Mouse (Mus musculus) forebrain, embryonic 14.5 days (tissue): ENCODE results near the gene Gm20388. TPM values are rescaled to one million over a fixed set of nuclear protein-coding genes. Genes with fewer than 3 reads are reported as not detected.

ENCODE experiments used
- ATAC-seq: fragments of 200-750 bp; cut with Nextera tagmentation; 2 replicates; pipeline ENCODE4 v1.8.0; 2017; ENCODE audit warnings: mild to moderate bottlenecking, moderate library complexity
- DNase-seq: peaks from one replicate; pipeline ENCODE4 v3.0.0-alpha.2; 2015; ENCODE audit warnings: low spot score
- H3K27ac ChIP-seq: fragments of 300-500 bp; sonication (generic); 2 replicates; pipeline ENCODE4 v1.5.1; 2014; ENCODE audit warnings: low read depth, mild to moderate bottlenecking, control low read depth, low read length, moderate library complexity
- H3K27me3 ChIP-seq: fragments of 300-500 bp; sonication (generic); replicated peaks from 2 replicates; pipeline ENCODE4 v1.6.1; 2014; ENCODE audit warnings: low read length, control low read depth, mixed read lengths; ENCODE audit not compliant: control insufficient read depth, insufficient read depth
- H3K36me3 ChIP-seq: fragments of 300-500 bp; sonication (generic); 2 replicates; pipeline ENCODE4 v1.6.1; 2014; ENCODE audit warnings: low read length, control low read depth; ENCODE audit not compliant: control insufficient read depth, insufficient read depth
- H3K4me1 ChIP-seq: fragments of 300-500 bp; sonication (generic); 2 replicates; pipeline ENCODE4 v1.6.1; 2014; ENCODE audit warnings: antibody characterized with exemption, low read length, control low read depth; ENCODE audit not compliant: control insufficient read depth, insufficient read depth
- H3K4me2 ChIP-seq: fragments of 300-500 bp; sonication (generic); 2 replicates; pipeline ENCODE4 v1.6.1; 2014; ENCODE audit warnings: mild to moderate bottlenecking, control low read depth, low read length
- H3K4me3 ChIP-seq: fragments of 300-500 bp; sonication (generic); 2 replicates; pipeline ENCODE4 v1.5.1; 2014; ENCODE audit warnings: low read depth, low read length, control low read depth
- H3K9ac ChIP-seq: fragments of 300-500 bp; sonication (generic); 2 replicates; pipeline ENCODE4 v1.6.1; 2014; ENCODE audit warnings: mild to moderate bottlenecking, low read length, control low read depth, moderate library complexity
- H3K9me3 ChIP-seq: fragments of 300-500 bp; sonication (generic); replicated peaks from 2 replicates; pipeline ENCODE4 v1.6.1; 2016; ENCODE audit warnings: low read length, control low read depth, mixed read lengths; ENCODE audit not compliant: control insufficient read depth
- WGBS: fragments of 180-500 bp; shearing (Covaris S2); extraction: QIAGEN DNeasy Blood & Tissue Kit; methylation state at CpG from one replicate; pipeline ENCODE4 v1.1.7; 2014; 5-methylcytosine and 5-hydroxymethylcytosine counted together
- polyA plus RNA-seq: library from polyadenylated mRNA; unstranded; fragments of >200 nt; fragmentation: Nextera tagmentation; extraction: Ambion mirVana; gene quantifications from 2 replicates; pipeline ENCODE4 v1.2.1, GENCODE M21; 2014

Gene Gm20388
- polyA plus RNA-seq, 1 experiment from 2014 or later = 7.4 TPM

- Histone ChIP-seq H3K27ac (peak overlapping the region; percentile 81), H3K27me3 (no peaks in the 10 kb centered on the region), H3K4me3 (no peak overlapping the region), H3K4me2 (no peak overlapping the region), H3K9ac (peak overlapping the region; percentile 21; the same call in 1 of the 2 replicates), H3K4me1 (peaks cover 12% of the 10 kb centered on the region), H3K9me3 (no peaks in the 10 kb centered on the region), H3K36me3 (peaks cover 26% of the 10 kb centered on the region)
- ATAC-seq = peak; percentile 91
- 30% methylated on average over 5 of the region's 5 CpGs for WGBS
- DNase-seq = peak; percentile 86
These were observed 50.0 kb downstream of the Gm20388 start for GRCm38 (mm10) chr8:119960531-119961104.

- H3K27me3 ChIP-seq = no peaks in the 10 kb centered on the region
- H3K36me3 ChIP-seq = no peaks in the 10 kb centered on the region
- WGBS = 82% methylated on average over 4 of the region's 4 CpGs
- no peak overlapping the region for H3K4me3 ChIP-seq
- no peak overlapping the region for H3K9ac ChIP-seq
- peaks cover 9% of the 10 kb centered on the region for H3K4me1 ChIP-seq
- ATAC-seq = no peak
- H3K27ac ChIP-seq = no peak overlapping the region
- no peak for DNase-seq
- no peaks in the 10 kb centered on the region for H3K9me3 ChIP-seq
- H3K4me2 ChIP-seq = no peak overlapping the region
These were observed 54.2 kb downstream of the Gm20388 start for GRCm38 (mm10) chr8:119964859-119965258.

GRCm38 (mm10) chr8:119967435-119967834 lies 56.8 kb downstream of the Gm20388 start:
- Histone ChIP-seq H3K4me1 (no peaks in the 10 kb centered on the region), H3K36me3 (no peaks in the 10 kb centered on the region), H3K9me3 (no peaks in the 10 kb centered on the region), H3K4me2 (no peak overlapping the region), H3K27me3 (no peaks in the 10 kb centered on the region), H3K27ac (no peak overlapping the region), H3K9ac (no peak overlapping the region), H3K4me3 (no peak overlapping the region)
- DNase-seq = no peak
- 88% methylated on average over 9 of the region's 9 CpGs for WGBS
- no peak for ATAC-seq

- 77% methylated on average over 9 of the region's 9 CpGs for WGBS
These were observed 59.5 kb downstream of the Gm20388 start for GRCm38 (mm10) chr8:119970169-119970568.

GRCm38 (mm10) chr8:119972558-119972957 lies 61.9 kb downstream of the Gm20388 start:
- H3K4me1 ChIP-seq = no peaks in the 10 kb centered on the region
- H3K27me3 ChIP-seq = no peaks in the 10 kb centered on the region
- H3K4me2 ChIP-seq = no peak overlapping the region
- H3K9ac ChIP-seq = no peak overlapping the region
- H3K4me3 ChIP-seq = no peak overlapping the region
- DNase-seq = no peak
- no peaks in the 10 kb centered on the region for H3K9me3 ChIP-seq
- no peak overlapping the region for H3K27ac ChIP-seq
- 78% methylated on average over 12 of the region's 12 CpGs for WGBS
- no peaks in the 10 kb centered on the region for H3K36me3 ChIP-seq
- ATAC-seq = no peak

More at GRCm38 (mm10) chr8:119970169-119970568, 59.5 kb downstream of the Gm20388 start:
- H3K36me3 ChIP-seq = no peaks in the 10 kb centered on the region
- H3K27ac ChIP-seq = no peak overlapping the region
- DNase-seq (no peak), ATAC-seq (no peak)
- no peak overlapping the region for H3K4me2 ChIP-seq
- H3K4me1 ChIP-seq = no peaks in the 10 kb centered on the region
- H3K9ac ChIP-seq = no peak overlapping the region
- no peak overlapping the region for H3K4me3 ChIP-seq
- H3K27me3 ChIP-seq = no peaks in the 10 kb centered on the region
- H3K9me3 ChIP-seq = no peaks in the 10 kb centered on the region

GRCm38 (mm10) chr8:119978770-119979381 lies 68.2 kb downstream of the Gm20388 start:
- Histone ChIP-seq H3K4me2 (no peak overlapping the region), H3K4me1 (no peaks in the 10 kb centered on the region), H3K9me3 (no peaks in the 10 kb centered on the region), H3K27me3 (no peaks in the 10 kb centered on the region), H3K9ac (no peak overlapping the region), H3K27ac (no peak overlapping the region), H3K4me3 (no peak overlapping the region), H3K36me3 (no peaks in the 10 kb centered on the region)
- no peak for ATAC-seq
- 73% methylated on average over 11 of the region's 11 CpGs for WGBS
- DNase-seq = no peak

- no peak overlapping the region for H3K9ac ChIP-seq
- ATAC-seq = no peak
- WGBS = 70% methylated on average over 4 of the region's 4 CpGs
- H3K27me3 ChIP-seq = no peaks in the 10 kb centered on the region
- H3K4me2 ChIP-seq = no peak overlapping the region
- H3K9me3 ChIP-seq = no peaks in the 10 kb centered on the region
- no peak overlapping the region for H3K27ac ChIP-seq
- DNase-seq = no peak
- H3K4me3 ChIP-seq = no peak overlapping the region
- no peaks in the 10 kb centered on the region for H3K4me1 ChIP-seq
- H3K36me3 ChIP-seq = no peaks in the 10 kb centered on the region
These were observed 70.6 kb downstream of the Gm20388 start for GRCm38 (mm10) chr8:119981253-119981652.

GRCm38 (mm10) chr8:119984085-119984484 lies 73.4 kb downstream of the Gm20388 start:
- ATAC-seq = no peak

GRCm38 (mm10) chr8:119986174-119986573 lies 75.5 kb downstream of the Gm20388 start:
- H3K27me3 ChIP-seq = no peaks in the 10 kb centered on the region
- no peaks in the 10 kb centered on the region for H3K4me1 ChIP-seq
- no peaks in the 10 kb centered on the region for H3K36me3 ChIP-seq
- no peak for DNase-seq
- no peak overlapping the region for H3K9ac ChIP-seq
- no peak for ATAC-seq
- no peak overlapping the region for H3K4me3 ChIP-seq
- H3K4me2 ChIP-seq = no peak overlapping the region
- 77% methylated on average over 5 of the region's 5 CpGs for WGBS
- no peak overlapping the region for H3K27ac ChIP-seq
- H3K9me3 ChIP-seq = no peaks in the 10 kb centered on the region

More at GRCm38 (mm10) chr8:119984085-119984484, 73.4 kb downstream of the Gm20388 start:
- no peak overlapping the region for H3K27ac ChIP-seq
- no peak overlapping the region for H3K9ac ChIP-seq
- no peaks in the 10 kb centered on the region for H3K36me3 ChIP-seq
- no peak overlapping the region for H3K4me3 ChIP-seq
- no peaks in the 10 kb centered on the region for H3K9me3 ChIP-seq
- H3K27me3 ChIP-seq = no peaks in the 10 kb centered on the region
- no peak overlapping the region for H3K4me2 ChIP-seq
- H3K4me1 ChIP-seq = no peaks in the 10 kb centered on the region
- DNase-seq = no peak
